Mouse (Mus musculus) urinary bladder, postnatal 10 days (tissue): Measurements from ENCODE around the gene Slc35f5.
"Not testable (repeated sequence)": the region's sequence is repeated elsewhere in the genome, so short reads cannot be mapped to it uniquely, and the experiment has no call there.

Source experiments
- DNase-seq: peaks from one replicate; pipeline ENCODE4 v3.0.0; 2022; ENCODE audit warnings: low spot score

Slc35f5 gene

GRCm38 (mm10) chr1:125560259-125561192 lies at the start of gene Slc35f5:
Gene Slc35f5, plus strand, starts transcription at chr1:125560595.
- peak; percentile 93 for DNase-seq

GRCm38 (mm10) chr1:125514706-125515105 lies 45.7 kb upstream of the Slc35f5 start:
- no peak for DNase-seq

GRCm38 (mm10) chr1:125516910-125517659 lies 43.3 kb upstream of the Slc35f5 start:
- DNase-seq, result no peak

- no peak for DNase-seq
Observed at GRCm38 (mm10) chr1:125519107-125519611, 41.2 kb upstream of the Slc35f5 start.

GRCm38 (mm10) chr1:125525965-125526665 lies 34.3 kb upstream of the Slc35f5 start:
- DNase-seq, result no peak

- DNase-seq, result no peak
Observed at GRCm38 (mm10) chr1:125526666-125527004, 33.8 kb upstream of the Slc35f5 start.

- DNase-seq, result no peak
Observed at GRCm38 (mm10) chr1:125527364-125527763, 33.0 kb upstream of the Slc35f5 start.

- DNase-seq, result not testable (repeated sequence)
Observed at GRCm38 (mm10) chr1:125533180-125533912, 27.0 kb upstream of the Slc35f5 start.

- DNase-seq, result no peak
Observed at GRCm38 (mm10) chr1:125537131-125537530, 23.3 kb upstream of the Slc35f5 start.

GRCm38 (mm10) chr1:125537776-125538175 lies 22.6 kb upstream of the Slc35f5 start:
- DNase-seq, result no peak

- no peak for DNase-seq
Observed at GRCm38 (mm10) chr1:125539312-125539711, 21.1 kb upstream of the Slc35f5 start.

GRCm38 (mm10) chr1:125542008-125542999 lies 18.1 kb upstream of the Slc35f5 start:
- no peak for DNase-seq

GRCm38 (mm10) chr1:125549872-125550271 lies 10.5 kb upstream of the Slc35f5 start:
- DNase-seq, result no peak

- DNase-seq, result no peak
Observed at GRCm38 (mm10) chr1:125550359-125550758, 10.0 kb upstream of the Slc35f5 start.

- DNase-seq, result no peak
Observed at GRCm38 (mm10) chr1:125551564-125551963, 8.8 kb upstream of the Slc35f5 start.

- DNase-seq, result no peak
Observed at GRCm38 (mm10) chr1:125559261-125559660, 1.1 kb upstream of the Slc35f5 start.

GRCm38 (mm10) chr1:125559721-125560120 lies 674 bp upstream of the Slc35f5 start:
- no peak for DNase-seq

GRCm38 (mm10) chr1:125561206-125561605 lies 811 bp downstream of the Slc35f5 start:
- DNase-seq, result peak; percentile 27

GRCm38 (mm10) chr1:125561841-125562240 lies 1.4 kb downstream of the Slc35f5 start:
- no peak for DNase-seq

GRCm38 (mm10) chr1:125568126-125568525 lies 7.7 kb downstream of the Slc35f5 start:
- DNase-seq, result no peak
